Mouse (Mus musculus): ENCODE measurements around the gene Ngfr.

GRCm38 (mm10) chr11:95574786-95575334 lies 12.7 kb downstream of the Ngfr start:
- no peak for TF ChIP-seq CTCF (IDR thresholded peaks at IDR 0.05 in 2 of 3, conservative IDR thresholded peaks at IDR 0.05 in 1 of 3; ENCODE audit: control insufficient read depth in 1 of 3, insufficient read depth in 1 of 3, low read depth in 2 of 3, low read length in 3 of 3, poor library complexity in 1 of 3, severe bottlenecking in 1 of 3)
- TF ChIP-seq MAFK (IDR thresholded peaks at IDR 0.05; ENCODE audit: borderline replicate concordance, low read depth, low read length) = no peak
- TF ChIP-seq MAX (IDR thresholded peaks at IDR 0.05; ENCODE audit: low read length) = no peak
- TF ChIP-seq GABPA (IDR thresholded peaks at IDR 0.05; ENCODE audit: low read depth, low read length) = no peak
- TF ChIP-seq BHLHE40 (IDR thresholded peaks at IDR 0.05; ENCODE audit: borderline replicate concordance, low read depth, low read length) = no peak
- no peak for TF ChIP-seq SIN3A (IDR thresholded peaks at IDR 0.05; ENCODE audit: low read length)
- no peak for TF ChIP-seq POLR2A (IDR thresholded peaks at IDR 0.05; ENCODE audit: control insufficient read depth in 1 of 2, insufficient read depth in 1 of 2, low read depth in 1 of 2, low read length in 2 of 2, poor library complexity in 1 of 2)
- no peak for TF ChIP-seq GATA1 (IDR thresholded peaks at IDR 0.05; ENCODE audit: low read depth, low read length)
- no peak for TF ChIP-seq ETS1 (IDR thresholded peaks at IDR 0.05; ENCODE audit: low read depth, low read length)
- no peak for TF ChIP-seq NRF1 (IDR thresholded peaks at IDR 0.05; ENCODE audit: insufficient read depth, low read depth, low read length, poor library complexity, severe bottlenecking)
- no peak for TF ChIP-seq EP300 (IDR thresholded peaks at IDR 0.05; ENCODE audit: low read depth in 1 of 2, low read length in 2 of 2)
- TF ChIP-seq MEF2A (IDR thresholded peaks at IDR 0.05; ENCODE audit: extremely low read depth, insufficient replicate concordance, low read depth, low read length, poor library complexity, severe bottlenecking) = no peak
- no peak for TF ChIP-seq POLR2AphosphoS2 (IDR thresholded peaks at IDR 0.05; ENCODE audit: low read length)
- TF ChIP-seq NELFE (IDR thresholded peaks at IDR 0.05; ENCODE audit: low read depth, low read length) = no peak
